Mouse (Mus musculus) cortical plate, adult 2 months (tissue): ENCODE results near the gene Glt6d1. TPM values are rescaled to one million over a fixed set of nuclear protein-coding genes. Genes with fewer than 3 reads are reported as not detected.

Source experiments
- H3K27ac ChIP-seq: fragments of 200-500 bp; 2 replicates; pipeline ENCODE4 v1.5.1; 2012; ENCODE audit warnings: low read length, control low read depth, inconsistent platforms; ENCODE audit not compliant: insufficient read depth
- H3K4me1 ChIP-seq: fragments of 200-500 bp; 2 replicates; pipeline ENCODE4 v1.6.1; 2011; ENCODE audit warnings: low read length; ENCODE audit not compliant: control insufficient read depth, insufficient read depth
- H3K4me3 ChIP-seq: fragments of 200-500 bp; 2 replicates; pipeline ENCODE4 v1.5.1; 2011; ENCODE audit warnings: mild to moderate bottlenecking, low read length, control low read depth; ENCODE audit not compliant: insufficient read depth
- CTCF ChIP-seq: fragments of 200-500 bp; IDR thresholded peaks from 2 replicates; pipeline ENCODE4 v1.5.1; 2011; ENCODE audit warnings: mild to moderate bottlenecking, control low read depth, low read length; ENCODE audit not compliant: insufficient read depth; ENCODE audit errors: extremely low read depth
- POLR2A ChIP-seq: fragments of 200-500 bp; IDR thresholded peaks from 2 replicates; pipeline ENCODE4 v1.6.1; 2011; ENCODE audit warnings: mild to moderate bottlenecking, low read length, control low read depth; ENCODE audit not compliant: insufficient read depth; ENCODE audit errors: extremely low read depth
- polyA plus RNA-seq: library from polyadenylated mRNA; depleted of rRNA; stranded (reverse); fragments of >200 nt; gene quantifications from 2 replicates; pipeline ENCODE4 v1.2.3, GENCODE M21; 2012

Gene Glt6d1
- polyA plus RNA-seq, 1 experiment = not detected

GRCm38 (mm10) chr2:25798065-25798464 is 17.6 kb downstream of the Glt6d1 start:
- Histone ChIP-seq H3K4me1 (no peaks in the 10 kb centered on the region), H3K27ac (no peak overlapping the region), H3K4me3 (no peak overlapping the region)

GRCm38 (mm10) chr2:25797635-25798034 is 18.0 kb downstream of the Glt6d1 start:
- H3K4me3 ChIP-seq = no peak overlapping the region

More at GRCm38 (mm10) chr2:25798065-25798464, 17.6 kb downstream of the Glt6d1 start:
- TF ChIP-seq POLR2A (no peak), CTCF (no peak)

GRCm38 (mm10) chr2:25789092-25789491 is 26.6 kb downstream of the Glt6d1 start:
- Histone ChIP-seq H3K4me3 (no peak overlapping the region), H3K4me1 (no peaks in the 10 kb centered on the region), H3K27ac (no peak overlapping the region)
- TF ChIP-seq POLR2A (no peak), CTCF (no peak)

More at GRCm38 (mm10) chr2:25797635-25798034, 18.0 kb downstream of the Glt6d1 start:
- H3K27ac ChIP-seq = no peak overlapping the region
- no peaks in the 10 kb centered on the region for H3K4me1 ChIP-seq
- TF ChIP-seq CTCF (no peak), POLR2A (no peak)

GRCm38 (mm10) chr2:25785573-25786322 is 29.9 kb downstream of the Glt6d1 start:
- H3K27ac ChIP-seq = no peak overlapping the region

GRCm38 (mm10) chr2:25781957-25782356 is 33.7 kb downstream of the Glt6d1 start, which contains the start of gene Gm13539:
Gm13539 (plus strand) TSS chr2:25782257.
- no peak for TF ChIP-seq CTCF
- TF ChIP-seq POLR2A = no peak
- H3K27ac ChIP-seq = no peak within 1 kb of the TSS
- H3K4me1 ChIP-seq = no peaks in the 10 kb centered on the region
- no peak within 1 kb of the TSS for H3K4me3 ChIP-seq

More at GRCm38 (mm10) chr2:25785573-25786322, 29.9 kb downstream of the Glt6d1 start:
- no peaks in the 10 kb centered on the region for H3K4me1 ChIP-seq
- TF ChIP-seq POLR2A = no peak
- TF ChIP-seq CTCF = no peak
- H3K4me3 ChIP-seq = no peak overlapping the region

DNA sequence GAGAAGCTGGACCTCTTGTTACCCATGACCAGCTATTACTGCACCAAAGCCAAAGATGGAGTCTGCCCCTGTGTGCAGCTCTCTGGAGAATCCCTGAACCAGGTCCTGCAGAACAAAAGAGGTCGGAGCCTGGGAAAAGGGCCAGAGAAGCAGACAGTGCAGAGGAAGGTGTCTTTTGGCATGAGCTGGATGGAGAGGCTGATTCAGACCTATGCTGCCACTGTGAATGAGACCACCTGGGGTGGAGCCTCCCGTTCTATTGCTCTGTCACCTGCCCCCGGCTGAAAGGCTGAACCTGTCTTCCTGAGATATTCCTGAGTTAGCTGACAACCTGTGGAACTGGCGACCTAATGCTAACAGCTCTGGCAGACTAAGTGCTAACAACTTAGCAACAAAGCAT is 34.7 kb downstream of the Glt6d1 start:
- Histone ChIP-seq H3K4me1 (no peaks in the 10 kb centered on the region), H3K27ac (no peak overlapping the region), H3K4me3 (no peak overlapping the region)
- TF ChIP-seq POLR2A (no peak), CTCF (no peak)

- TF ChIP-seq POLR2A (no peak), CTCF (no peak)
- no peak overlapping the region for H3K4me3 ChIP-seq
- no peaks in the 10 kb centered on the region for H3K4me1 ChIP-seq
These were observed 36.6 kb downstream of the Glt6d1 start for GRCm38 (mm10) chr2:25779076-25779475.

GRCm38 (mm10) chr2:25776717-25777116 is 38.9 kb downstream of the Glt6d1 start, which contains the start of gene Lcn11:
Lcn11 (plus strand) TSS chr2:25777017.
- TF ChIP-seq POLR2A (no peak), CTCF (no peak)
- Histone ChIP-seq H3K4me3 (no peak within 1 kb of the TSS), H3K4me1 (no peaks in the 10 kb centered on the region), H3K27ac (no peak within 1 kb of the TSS)

More at GRCm38 (mm10) chr2:25779076-25779475, 36.6 kb downstream of the Glt6d1 start:
- H3K27ac ChIP-seq = no peak overlapping the region

DNA sequence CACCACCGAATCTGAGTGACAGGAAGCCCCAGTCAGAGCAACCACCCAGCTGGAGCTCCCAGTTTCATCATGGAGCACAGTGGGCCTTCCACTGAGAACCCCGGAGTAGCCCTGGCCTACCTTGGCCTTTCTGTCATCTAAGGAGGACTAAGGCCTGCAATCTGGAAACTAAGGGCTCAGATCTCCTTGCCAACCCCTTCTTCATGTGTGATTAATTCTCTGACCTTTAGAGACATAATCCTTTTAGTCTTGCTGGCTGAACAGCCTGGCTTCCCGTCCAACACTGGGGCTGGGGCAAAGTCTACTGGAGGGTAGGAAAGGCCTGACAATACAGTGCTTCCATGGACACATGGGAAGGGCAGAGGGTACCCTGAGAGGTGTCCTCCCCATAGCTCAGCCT is 39.7 kb downstream of the Glt6d1 start:
- Histone ChIP-seq H3K4me3 (no peak overlapping the region), H3K27ac (no peak overlapping the region), H3K4me1 (no peaks in the 10 kb centered on the region)
- TF ChIP-seq POLR2A (no peak), CTCF (no peak)

- H3K27ac ChIP-seq = no peak overlapping the region
- H3K4me3 ChIP-seq = no peak overlapping the region
- H3K4me1 ChIP-seq = no peaks in the 10 kb centered on the region
- TF ChIP-seq POLR2A (no peak), CTCF (no peak)
These were observed 41.0 kb downstream of the Glt6d1 start for GRCm38 (mm10) chr2:25774640-25775039.
